Mouse (Mus musculus): ENCODE results near the gene Kin. TPM values are rescaled to one million over a fixed set of nuclear protein-coding genes. Genes with fewer than 3 reads are reported as not detected.

Gene Kin
- polyA plus RNA-seq (2015; fragmentation: Nextera tagmentation; extraction: Ambion mirVana), result 28.3 TPM in 2 replicates

DNA sequence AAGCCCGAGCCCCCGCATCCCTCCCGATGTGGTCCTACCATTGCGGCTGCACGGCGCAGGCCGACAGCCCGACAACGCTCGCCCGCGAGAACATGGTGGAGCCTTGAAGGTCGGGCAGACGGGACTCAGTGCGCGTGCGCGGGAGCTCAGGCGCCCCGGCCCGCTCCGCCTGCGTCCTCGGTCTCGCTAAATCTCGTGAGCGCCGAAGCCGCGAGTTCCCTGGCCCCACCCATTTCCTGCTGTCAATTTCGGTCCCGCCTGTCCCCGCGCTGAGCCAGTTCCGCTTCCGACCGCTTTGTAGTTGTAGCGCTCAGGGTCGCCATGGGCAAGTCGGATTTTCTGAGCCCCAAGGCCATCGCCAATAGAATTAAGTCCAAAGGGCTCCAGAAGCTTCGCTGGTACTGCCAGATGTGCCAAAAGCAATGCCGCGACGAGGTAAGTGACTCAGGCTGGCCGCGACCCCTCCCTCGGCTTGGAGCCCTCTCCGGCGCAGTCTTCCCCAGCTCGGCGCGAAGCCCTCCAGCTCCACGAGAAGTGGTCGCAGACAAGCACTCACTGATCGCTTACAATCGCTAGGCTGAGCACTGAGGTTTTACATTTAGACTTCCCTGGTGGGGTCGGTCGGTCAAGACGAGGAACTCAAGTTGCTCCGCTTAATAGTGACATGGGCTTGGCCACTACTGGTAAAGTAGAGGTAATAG lies at the start of gene Kin, which contains the start of gene Atp5c1:
Gene Kin (plus strand): TSS at position 284 of the 701 bp plus-strand sequence.
Gene Atp5c1 (minus strand): TSS at position 201 of the 701 bp plus-strand sequence.
- Histone ChIP-seq H3K4me2 (ENCODE audit: low read length) (peak within 1 kb of the TSS; percentile 74), H3K9me3 (replicated peaks; ENCODE audit: low read length) (no peaks in the 10 kb centered on the region), H3K9ac (ENCODE audit: low read depth, low read length) (peak within 1 kb of the TSS; percentile 99), H3K4me3 (replicated peaks; ENCODE audit: low read depth, low read length) (peak within 1 kb of the TSS; percentile 83), H3K4me1 (replicated peaks; ENCODE audit: insufficient read depth, low read length) (peaks cover 18% of the 10 kb centered on the region; the same call in 1 of the 2 replicates), H3K36me3 (ENCODE audit: insufficient read depth, low read length) (0 out of 2 replicates have a peak, but pooled peaks cover 4% of the 10 kb centered on the region), H3K27me3 (ENCODE audit: insufficient read depth, low read length) (no peaks in the 10 kb centered on the region), H3K27ac (peak within 1 kb of the TSS; percentile 97)
- peak; percentile 94 for ATAC-seq (replicated peaks; ENCODE audit: low FRiP score, low read depth)
- TF ChIP-seq CTCF (IDR thresholded peaks at IDR 0.05; ENCODE audit: low read depth), result peak; percentile 51
- under 1% methylated on average over 61 of the region's 61 CpGs for whole genome bisulfite sequencing
- DNase-seq (ENCODE audit: low spot score), result peak; percentile 99

DNA sequence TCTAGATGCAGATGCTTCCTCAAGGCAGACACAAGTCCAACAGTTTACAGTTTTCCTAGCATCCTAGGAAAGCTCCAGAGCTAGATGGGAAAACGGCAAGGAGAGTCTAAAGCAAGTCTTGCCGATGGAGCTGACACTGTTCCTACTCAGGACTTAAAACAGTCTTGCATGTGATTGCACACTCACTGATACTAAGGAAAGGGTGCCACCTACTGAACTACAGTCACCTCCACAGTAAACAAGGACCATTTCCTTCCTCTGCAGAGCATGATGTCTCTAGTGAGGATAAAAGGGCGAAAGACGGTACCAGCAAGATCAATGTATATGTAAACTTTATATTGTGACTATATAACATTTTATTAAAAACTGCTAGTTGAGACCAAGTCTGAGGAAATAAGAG lies 46.7 kb upstream of the Kin start:
- Histone ChIP-seq H3K9me3 (replicated peaks; ENCODE audit: low read length) (no peaks in the 10 kb centered on the region), H3K27me3 (ENCODE audit: insufficient read depth, low read length) (no peaks in the 10 kb centered on the region), H3K4me1 (replicated peaks; ENCODE audit: insufficient read depth, low read length) (no peaks in the 10 kb centered on the region), H3K4me2 (ENCODE audit: low read length) (no peak overlapping the region), H3K4me3 (replicated peaks; ENCODE audit: low read depth, low read length) (no peak overlapping the region), H3K36me3 (ENCODE audit: insufficient read depth, low read length) (no peaks in the 10 kb centered on the region), H3K9ac (ENCODE audit: low read depth, low read length) (no peak overlapping the region), H3K27ac (no peak overlapping the region)
- ATAC-seq (replicated peaks; ENCODE audit: low FRiP score, low read depth), result no peak
- DNase-seq (ENCODE audit: low spot score), result no peak
- WGBS, result 39% methylated on average over 4 of the region's 4 CpGs
- peak; percentile 53 for TF ChIP-seq CTCF (IDR thresholded peaks at IDR 0.05; ENCODE audit: low read depth)

DNA sequence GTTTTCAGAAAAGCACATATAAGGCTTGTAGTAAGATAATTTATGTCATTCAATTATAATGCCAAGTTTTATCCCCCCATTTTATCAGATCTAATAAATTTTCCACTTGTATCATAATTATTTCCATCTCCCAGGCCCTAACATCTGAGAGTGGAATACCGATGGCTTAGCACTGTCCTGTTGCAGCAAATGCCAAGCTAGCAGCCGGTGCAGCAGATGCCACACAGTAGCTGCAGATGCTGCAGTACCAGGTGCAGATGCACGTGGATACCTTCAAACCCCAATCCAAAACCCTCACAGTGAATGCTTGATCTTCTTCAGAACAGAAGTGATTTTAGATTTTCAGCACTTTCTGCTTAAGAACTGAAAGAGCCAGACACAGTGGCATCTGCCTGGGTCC lies 45.4 kb upstream of the Kin start:
- TF ChIP-seq CTCF (IDR thresholded peaks at IDR 0.05; ENCODE audit: low read depth), result no peak
- Histone ChIP-seq H3K9ac (ENCODE audit: low read depth, low read length) (no peak overlapping the region), H3K9me3 (replicated peaks; ENCODE audit: low read length) (no peaks in the 10 kb centered on the region), H3K27ac (no peak overlapping the region), H3K4me1 (replicated peaks; ENCODE audit: insufficient read depth, low read length) (no peaks in the 10 kb centered on the region), H3K27me3 (ENCODE audit: insufficient read depth, low read length) (no peaks in the 10 kb centered on the region), H3K4me2 (ENCODE audit: low read length) (no peak overlapping the region), H3K36me3 (ENCODE audit: insufficient read depth, low read length) (no peaks in the 10 kb centered on the region), H3K4me3 (replicated peaks; ENCODE audit: low read depth, low read length) (no peak overlapping the region)
- ATAC-seq (replicated peaks; ENCODE audit: low FRiP score, low read depth) (no peak), DNase-seq (ENCODE audit: low spot score) (no peak)
- WGBS, result 83% methylated on average over 3 of the region's 3 CpGs

DNA sequence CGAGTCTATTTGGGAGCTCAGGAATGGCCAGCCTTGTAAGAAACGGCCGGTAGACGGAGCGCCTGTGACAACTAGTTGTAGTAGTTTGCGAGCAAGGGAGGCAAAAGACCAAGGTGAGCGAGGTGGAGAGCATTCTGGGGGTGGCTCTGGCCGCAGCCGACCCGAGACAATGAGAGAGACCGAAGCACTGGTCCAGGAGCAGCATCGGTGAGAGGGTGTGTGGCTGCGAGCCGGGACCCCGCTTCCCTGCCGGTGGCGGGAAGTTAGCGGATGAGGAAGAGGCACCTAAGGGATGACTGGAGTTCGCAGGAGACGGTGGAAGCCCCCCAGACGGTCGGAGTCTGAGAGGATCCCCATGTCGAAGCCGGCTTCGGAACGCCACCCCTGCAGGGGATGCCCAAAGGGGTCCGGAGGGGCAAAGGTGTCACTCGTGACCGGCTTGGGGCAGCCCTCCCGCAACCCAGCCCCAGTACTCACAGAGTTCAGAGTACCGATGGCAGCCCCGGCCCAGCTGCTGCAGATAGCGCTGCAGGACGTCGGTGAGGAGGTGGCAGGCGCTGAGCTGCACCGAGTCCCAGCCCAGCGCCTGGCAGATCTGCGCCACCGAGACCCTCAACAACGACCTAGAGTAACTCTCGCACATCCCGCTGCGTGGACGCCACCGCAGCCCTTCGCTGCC lies 32.5 kb upstream of the Kin start:
- Histone ChIP-seq H3K9me3 (replicated peaks; ENCODE audit: low read length) (no peaks in the 10 kb centered on the region), H3K36me3 (ENCODE audit: insufficient read depth, low read length) (no peaks in the 10 kb centered on the region), H3K9ac (ENCODE audit: low read depth, low read length) (peak overlapping the region; percentile 78), H3K4me3 (replicated peaks; ENCODE audit: low read depth, low read length) (peak overlapping the region; percentile 84), H3K27ac (no peak overlapping the region; the same call in 1 of the 2 replicates), H3K27me3 (ENCODE audit: insufficient read depth, low read length) (no peaks in the 10 kb centered on the region), H3K4me2 (ENCODE audit: low read length) (peak overlapping the region; percentile 83), H3K4me1 (replicated peaks; ENCODE audit: insufficient read depth, low read length) (no peaks in the 10 kb centered on the region; the same call in 1 of the 2 replicates)
- WGBS, result under 1% methylated on average over 43 of the region's 47 CpGs
- peak; percentile 54 for DNase-seq (ENCODE audit: low spot score)
- ATAC-seq (replicated peaks; ENCODE audit: low FRiP score, low read depth), result peak; percentile 53
- peak; percentile 42; the same call in 1 of the 2 replicates for TF ChIP-seq CTCF (IDR thresholded peaks at IDR 0.05; ENCODE audit: low read depth)

DNA sequence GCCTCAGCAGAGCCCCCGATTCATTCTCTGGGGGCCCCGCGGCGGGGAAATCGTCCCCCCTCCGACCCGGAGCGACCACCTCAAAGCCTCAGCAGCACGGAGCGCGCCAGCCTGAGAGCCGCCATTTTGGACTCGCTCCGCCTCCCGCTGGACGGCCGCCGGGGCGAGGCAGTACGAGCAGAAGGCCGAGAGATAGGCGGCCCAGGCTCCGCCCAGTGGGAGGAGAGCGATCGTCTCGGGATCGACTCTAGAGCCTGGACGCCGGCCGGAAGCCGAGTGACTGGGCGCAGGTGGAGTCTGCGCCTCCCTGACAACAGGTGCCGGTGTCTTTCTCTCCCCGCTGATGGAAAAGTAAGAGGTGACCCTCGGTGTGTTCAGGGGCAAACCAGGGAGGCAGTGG lies 31.9 kb upstream of the Kin start, which contains the start of gene Taf3:
Gene Taf3 (minus strand): TSS at position 136 of the 400 bp plus-strand sequence.
- ATAC-seq (replicated peaks; ENCODE audit: low FRiP score, low read depth) (peak; percentile 95), DNase-seq (ENCODE audit: low spot score) (peak; percentile 96)
- peak; percentile 20; the same call in 1 of the 2 replicates for TF ChIP-seq CTCF (IDR thresholded peaks at IDR 0.05; ENCODE audit: low read depth)
- Histone ChIP-seq H3K4me3 (replicated peaks; ENCODE audit: low read depth, low read length) (peak within 1 kb of the TSS; percentile 84), H3K4me2 (ENCODE audit: low read length) (peak within 1 kb of the TSS; percentile 83), H3K36me3 (ENCODE audit: insufficient read depth, low read length) (no peaks in the 10 kb centered on the region), H3K9me3 (replicated peaks; ENCODE audit: low read length) (no peaks in the 10 kb centered on the region), H3K9ac (ENCODE audit: low read depth, low read length) (peak within 1 kb of the TSS; percentile 78), H3K4me1 (replicated peaks; ENCODE audit: insufficient read depth, low read length) (no peaks in the 10 kb centered on the region; the same call in 1 of the 2 replicates), H3K27ac (no peak within 1 kb of the TSS; the same call in 1 of the 2 replicates), H3K27me3 (ENCODE audit: insufficient read depth, low read length) (no peaks in the 10 kb centered on the region)
- WGBS, result 0% methylated on average over 36 of the region's 36 CpGs

DNA sequence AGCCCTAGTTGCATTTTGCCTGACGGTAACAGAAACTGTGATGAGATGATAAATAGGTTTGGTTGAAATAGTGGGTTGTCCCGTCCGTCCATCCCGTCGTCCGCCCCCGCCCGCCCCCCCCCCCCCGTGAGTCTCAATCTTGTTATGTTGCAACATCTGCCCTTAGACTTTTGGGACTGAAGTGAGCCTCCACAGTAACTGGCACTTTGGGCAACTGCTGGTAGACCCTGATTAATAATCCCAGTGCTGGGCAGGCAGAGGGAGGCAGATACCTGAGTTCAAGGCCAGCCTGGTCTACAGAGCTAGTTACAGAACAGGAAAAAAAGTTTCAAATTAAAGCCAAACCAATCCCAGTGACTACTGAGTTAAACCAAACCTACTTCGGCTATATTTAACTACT lies 30.9 kb upstream of the Kin start:
- Histone ChIP-seq H3K36me3 (ENCODE audit: insufficient read depth, low read length) (no peaks in the 10 kb centered on the region; the same call in 1 of the 2 replicates), H3K27ac (no peak overlapping the region), H3K27me3 (ENCODE audit: insufficient read depth, low read length) (no peaks in the 10 kb centered on the region), H3K4me1 (replicated peaks; ENCODE audit: insufficient read depth, low read length) (no peaks in the 10 kb centered on the region; the same call in 1 of the 2 replicates), H3K4me2 (ENCODE audit: low read length) (peak overlapping the region; percentile 64), H3K9ac (ENCODE audit: low read depth, low read length) (peak overlapping the region; percentile 78; the same call in 1 of the 2 replicates), H3K4me3 (replicated peaks; ENCODE audit: low read depth, low read length) (peak overlapping the region; percentile 84), H3K9me3 (replicated peaks; ENCODE audit: low read length) (no peaks in the 10 kb centered on the region)
- whole genome bisulfite sequencing, result 17% methylated on average over 10 of the region's 10 CpGs
- DNase-seq (ENCODE audit: low spot score) (no peak), ATAC-seq (replicated peaks; ENCODE audit: low FRiP score, low read depth) (no peak)
- no peak for TF ChIP-seq CTCF (IDR thresholded peaks at IDR 0.05; ENCODE audit: low read depth)
